Mouse (Mus musculus) thymus, postnatal 25 days (tissue): ENCODE results near the gene Nme9.

Experiments used
- DNase-seq: peaks from one replicate; pipeline ENCODE4 v3.0.0; 2022

Gene Nme9

GRCm38 (mm10) chr9:99485144-99485543 is 33.9 kb downstream of the Nme9 start:
- DNase-seq = no peak

GRCm38 (mm10) chr9:99487126-99487695 is 35.9 kb downstream of the Nme9 start:
- no peak for DNase-seq

GRCm38 (mm10) chr9:99487841-99488240 is 36.6 kb downstream of the Nme9 start:
- DNase-seq = no peak

GRCm38 (mm10) chr9:99491050-99491449 is 39.8 kb downstream of the Nme9 start:
- no peak for DNase-seq

- DNase-seq = no peak
These were observed 41.4 kb downstream of the Nme9 start for GRCm38 (mm10) chr9:99492634-99493200.

GRCm38 (mm10) chr9:99499336-99499735 is 48.1 kb downstream of the Nme9 start:
- no peak for DNase-seq

- DNase-seq = no peak
These were observed 54.6 kb downstream of the Nme9 start for GRCm38 (mm10) chr9:99505875-99506274.
